Mouse (Mus musculus) 3T3-L1 (cell line): ENCODE results near the gene Bckdhb.
A peak's percentile ranks its signal among the peaks of the same experiment; 100 is the strongest.
"Not testable (repeated sequence)": the region's sequence is repeated elsewhere in the genome, so short reads cannot be mapped to it uniquely, and the experiment has no call there.

Experiments
- DNase-seq: peaks from one replicate; pipeline ENCODE4 v3.0.0-alpha.2; 2015; ENCODE audit warnings: low read depth, low spot score

The Bckdhb gene

DNA sequence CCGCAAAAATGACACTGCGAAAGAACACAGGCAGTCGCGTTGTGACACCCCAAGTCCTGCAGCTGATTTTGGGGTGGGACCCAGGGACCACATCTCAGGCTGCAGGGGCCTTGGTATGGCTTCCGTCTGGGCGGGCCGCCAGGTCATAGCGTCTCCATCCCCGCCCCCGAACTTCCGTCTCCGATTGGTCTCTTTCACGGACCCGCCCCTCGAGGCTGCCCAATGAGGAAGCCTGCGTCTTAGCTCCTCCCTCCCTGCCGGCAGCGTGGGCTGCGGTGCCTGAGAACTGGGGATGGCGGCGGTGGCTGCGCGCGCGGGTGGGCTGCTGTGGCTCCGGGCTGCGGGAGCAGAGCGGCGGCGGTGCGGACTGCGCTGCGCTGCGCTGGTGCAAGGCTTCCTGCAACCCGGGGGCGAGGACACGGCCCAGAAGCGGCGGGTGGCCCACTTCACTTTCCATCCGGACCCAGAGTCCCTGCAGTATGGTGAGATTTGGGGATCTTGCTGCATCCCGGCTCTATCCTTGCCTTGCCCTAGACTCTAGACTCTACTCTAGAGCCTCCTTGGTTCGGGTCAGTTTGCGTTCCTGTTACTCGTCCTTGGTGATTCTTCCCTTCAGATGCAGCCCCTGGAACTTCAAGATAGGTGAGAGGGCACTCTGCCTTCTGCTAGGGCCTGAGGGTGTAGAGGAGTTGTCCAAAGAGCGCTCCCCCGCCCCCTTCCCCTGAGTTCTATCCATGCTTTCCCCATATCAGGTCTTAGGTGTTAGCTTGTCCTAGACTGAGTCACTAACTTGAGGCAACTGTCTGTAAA lies at the start of gene Bckdhb:
Bckdhb (plus strand) TSS at position 268 of the 810 bp plus-strand sequence.
- DNase-seq: peak; percentile 91

DNA sequence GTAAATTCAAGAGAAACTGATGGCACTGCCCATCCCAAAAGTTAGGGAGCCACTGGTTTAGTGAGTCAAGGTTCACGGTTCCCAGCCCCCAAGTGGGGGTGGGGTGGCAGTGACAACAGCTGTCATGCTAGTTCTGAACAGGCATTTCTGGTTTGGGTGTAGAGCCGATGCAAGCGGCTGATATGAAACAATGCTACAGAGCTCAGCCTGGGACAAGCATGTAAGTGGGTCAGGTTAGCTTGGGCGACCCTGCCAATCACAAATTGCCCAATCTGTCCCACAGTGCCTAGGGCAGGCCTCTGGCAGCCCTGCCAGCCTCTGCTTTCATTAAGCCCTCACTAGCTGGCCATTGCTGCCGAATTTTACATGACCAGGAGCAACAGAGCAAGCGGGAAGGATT lies 42.8 kb upstream of the Bckdhb start:
- DNase-seq: peak; percentile 16

DNA sequence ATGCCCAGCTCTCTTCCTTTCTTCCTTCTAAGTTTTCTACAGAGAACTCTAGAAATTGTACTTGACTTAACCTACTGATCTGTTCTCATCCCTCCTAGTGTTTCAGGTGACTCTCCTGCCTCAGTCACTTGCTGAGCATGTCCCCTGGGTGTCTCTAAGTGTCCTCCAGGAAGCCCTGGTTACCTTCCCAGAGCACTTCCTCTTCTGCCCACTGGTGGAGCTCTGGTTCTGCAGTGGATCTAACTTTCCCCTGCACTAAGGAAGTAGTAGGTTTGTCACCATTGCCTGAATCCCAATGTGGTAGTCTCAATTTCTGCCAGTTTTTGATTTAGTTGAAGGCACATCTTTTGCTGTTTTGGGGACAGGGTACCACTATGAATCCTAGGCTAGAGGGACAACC lies 38.8 kb upstream of the Bckdhb start:
- DNase-seq: no peak

DNA sequence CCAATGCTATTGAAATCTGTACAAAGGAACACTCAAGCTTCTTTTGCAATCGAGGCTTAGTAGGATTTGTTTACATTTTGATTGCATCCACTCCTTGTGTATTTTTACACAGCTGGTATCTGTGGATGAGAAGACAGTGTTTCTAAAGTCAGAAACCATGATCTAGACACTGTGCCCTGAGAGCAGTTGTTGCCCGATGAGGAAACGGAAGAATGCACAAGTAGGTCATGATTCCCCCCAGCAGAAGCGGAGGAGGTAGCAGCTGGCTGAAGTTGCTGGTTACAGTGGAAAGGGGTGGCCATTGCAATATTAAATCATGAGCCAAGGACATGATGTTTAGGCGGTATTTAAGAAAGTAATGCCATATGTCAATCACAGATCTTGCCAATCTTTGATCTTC lies 36.7 kb upstream of the Bckdhb start:
- no peak for DNase-seq

DNA sequence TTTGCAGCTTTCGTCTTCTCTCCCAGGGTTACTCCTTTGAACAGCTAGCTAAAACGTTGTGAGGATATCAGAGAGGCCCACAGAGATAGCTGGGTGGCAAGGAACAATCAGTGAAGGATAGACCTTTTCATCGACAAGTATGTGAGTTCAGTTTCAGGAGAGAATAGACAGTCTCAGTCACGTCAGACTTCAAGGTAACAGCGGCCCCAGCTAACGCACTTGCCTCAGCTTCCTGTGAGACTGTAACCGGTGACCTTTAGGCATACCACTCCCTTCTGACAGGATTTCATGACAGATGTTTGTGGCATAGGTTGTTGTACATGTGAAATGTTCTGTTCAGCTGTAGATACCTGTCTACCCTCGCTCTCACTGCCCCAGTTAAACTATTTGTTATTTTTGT lies 31.9 kb upstream of the Bckdhb start:
- no peak for DNase-seq

DNA sequence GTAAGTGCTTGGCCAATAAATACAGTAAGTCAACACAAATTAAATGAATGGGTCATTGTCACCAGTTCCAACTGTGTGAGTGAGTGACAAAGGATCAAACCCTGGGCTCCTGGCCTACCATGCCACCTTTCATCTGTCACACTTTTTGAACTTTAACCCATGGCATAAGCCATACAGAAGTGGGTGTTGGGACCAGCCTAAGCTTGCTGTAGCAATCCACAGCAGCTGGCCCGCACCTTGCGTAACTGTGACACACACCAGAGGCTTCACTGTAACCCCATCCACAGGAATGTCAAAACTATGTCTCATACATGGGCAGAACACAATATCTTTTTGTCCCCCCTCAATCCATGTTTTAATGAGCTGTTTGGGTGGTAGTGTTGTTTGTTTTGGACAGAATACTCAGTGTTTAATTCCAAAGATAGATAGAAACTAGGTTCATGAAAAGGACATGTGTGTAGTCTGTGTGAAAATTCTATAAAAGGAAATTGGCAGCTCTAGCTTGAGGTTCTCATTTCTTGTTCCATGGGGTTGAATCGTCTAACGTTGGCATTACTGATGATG lies 31.1 kb upstream of the Bckdhb start:
- peak; percentile 59 for DNase-seq

DNA sequence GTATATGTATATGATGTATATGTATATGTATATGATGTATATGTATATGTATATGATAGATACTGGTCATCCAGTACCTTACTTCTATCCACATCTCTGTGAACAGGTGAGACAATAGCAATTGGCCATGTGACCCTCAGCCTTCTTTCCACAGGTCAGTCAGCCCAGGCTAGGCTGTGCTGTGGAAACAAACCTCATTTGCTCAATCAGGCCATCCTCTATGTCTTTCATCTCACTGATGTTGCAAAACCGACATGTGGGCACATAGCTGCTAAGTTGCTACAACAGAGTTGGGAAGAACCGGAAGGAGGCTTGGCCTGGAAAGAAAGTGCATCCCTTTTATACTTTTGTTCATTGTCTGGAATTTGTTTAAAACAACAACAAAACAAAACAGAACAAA lies 22.9 kb upstream of the Bckdhb start:
- DNase-seq: no peak

DNA sequence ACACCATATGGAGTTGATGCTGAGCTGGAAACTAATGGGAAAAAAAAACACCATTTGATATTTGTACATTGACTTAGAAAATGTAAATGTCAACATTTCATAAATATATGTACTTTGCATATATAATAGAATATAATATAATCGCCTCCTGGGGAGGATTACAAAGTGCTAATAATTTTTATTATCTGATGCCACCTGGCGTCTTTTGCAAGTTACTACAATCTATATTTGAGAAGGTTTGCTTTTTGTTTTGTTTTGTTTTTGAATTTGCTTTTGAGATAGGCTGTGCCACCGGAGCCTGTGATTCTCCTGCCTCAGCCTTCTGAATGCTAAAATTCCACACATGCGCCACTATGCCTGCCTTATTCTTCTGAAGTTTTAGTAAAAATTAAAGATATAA lies 19.1 kb upstream of the Bckdhb start:
- peak; percentile 34 for DNase-seq

DNA sequence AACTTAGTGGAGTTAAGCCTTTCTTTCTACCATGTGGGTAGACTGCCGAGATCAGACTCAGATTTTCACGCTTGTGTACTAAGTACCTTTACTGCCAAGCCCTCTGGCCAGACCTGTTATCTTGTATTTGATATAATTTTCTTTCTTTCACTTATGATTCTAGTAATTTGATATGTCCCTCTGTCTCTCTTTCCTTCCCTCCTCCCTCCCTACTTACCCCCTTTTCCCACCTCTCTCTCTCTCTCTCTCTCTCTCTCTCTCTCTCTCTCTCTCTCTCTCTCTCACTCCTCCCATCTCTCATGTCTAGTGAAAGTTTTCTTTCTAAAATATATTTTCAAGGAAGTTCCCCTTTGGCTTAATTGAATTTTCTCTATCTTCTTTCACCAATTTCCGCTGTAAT lies 17.9 kb upstream of the Bckdhb start:
- no peak for DNase-seq

DNA sequence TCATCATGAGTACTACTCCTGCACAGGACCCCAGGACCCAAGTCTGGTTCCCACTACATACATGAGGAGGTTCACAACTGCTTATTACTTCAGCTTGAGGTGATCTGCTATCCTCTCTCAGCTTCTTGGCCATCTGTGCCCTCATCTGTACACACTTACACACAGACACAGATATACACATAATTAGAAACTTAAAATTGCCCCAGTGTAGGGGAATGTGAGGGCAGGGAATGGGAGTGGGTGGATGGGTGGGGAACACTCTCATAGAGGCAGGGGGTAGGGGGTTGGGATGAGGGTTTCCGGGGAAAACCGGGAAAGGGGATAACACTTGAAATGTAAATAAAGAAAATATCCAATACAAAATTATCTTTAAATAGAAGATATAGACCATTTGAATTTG lies 15.1 kb upstream of the Bckdhb start:
- no peak for DNase-seq

DNA sequence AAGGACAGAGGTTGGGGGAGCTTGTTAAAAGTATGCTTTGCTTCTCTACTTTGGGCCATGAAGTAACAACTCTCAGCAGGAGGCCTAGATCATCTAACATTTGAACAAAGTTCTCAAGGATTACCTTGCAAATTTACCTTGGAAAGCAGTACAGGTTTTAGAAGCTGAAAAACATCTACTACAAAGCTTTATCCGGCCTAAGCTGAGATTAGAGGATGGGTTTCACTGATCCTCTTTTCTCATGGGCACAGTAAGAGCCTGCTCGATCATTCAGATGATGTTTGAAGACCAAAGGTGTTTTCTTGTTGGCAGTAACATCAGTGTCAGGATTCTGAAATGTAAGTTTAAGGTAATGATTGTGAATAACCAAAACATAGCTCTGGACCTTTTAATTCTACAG lies 14.0 kb upstream of the Bckdhb start:
- no peak for DNase-seq

DNA sequence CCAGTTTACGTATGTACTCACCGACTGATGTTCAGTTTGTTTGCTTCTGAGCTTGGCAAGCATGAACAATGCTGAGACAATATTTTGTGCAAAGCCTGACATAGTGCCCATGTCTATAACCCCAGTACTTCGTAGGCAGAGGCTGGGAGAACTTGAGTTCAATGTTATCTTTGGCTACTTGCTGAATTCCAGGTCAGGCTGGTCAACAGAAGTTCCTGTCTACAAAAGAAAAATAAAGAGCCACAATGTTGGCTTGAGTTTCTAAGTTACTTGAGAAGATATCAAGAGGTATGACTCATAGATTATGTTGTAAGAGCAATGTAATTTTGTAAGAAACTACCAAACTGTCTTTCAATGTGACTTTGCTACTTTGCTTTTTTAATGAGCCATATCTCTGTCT lies 2.9 kb upstream of the Bckdhb start:
- peak; percentile 80 for DNase-seq

DNA sequence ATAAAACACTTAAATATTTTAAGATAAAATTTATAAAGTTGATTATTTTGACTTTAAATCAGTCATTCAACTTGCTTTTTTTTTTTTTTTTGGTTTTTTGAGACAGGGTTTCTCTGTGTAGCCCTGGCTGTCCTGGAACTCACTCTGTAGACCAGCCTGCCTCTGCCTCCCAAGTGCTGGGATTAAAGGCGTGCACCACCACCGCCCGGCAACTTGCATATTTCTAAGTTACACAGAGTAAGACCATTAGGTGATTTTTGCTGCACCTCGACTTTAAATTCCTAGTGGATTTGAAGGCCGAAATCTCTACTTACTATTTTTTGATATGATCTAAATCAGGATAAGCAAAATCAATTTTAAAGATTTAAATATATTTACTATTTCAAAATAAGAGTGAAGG lies 589 bp upstream of the Bckdhb start:
- no peak for DNase-seq

DNA sequence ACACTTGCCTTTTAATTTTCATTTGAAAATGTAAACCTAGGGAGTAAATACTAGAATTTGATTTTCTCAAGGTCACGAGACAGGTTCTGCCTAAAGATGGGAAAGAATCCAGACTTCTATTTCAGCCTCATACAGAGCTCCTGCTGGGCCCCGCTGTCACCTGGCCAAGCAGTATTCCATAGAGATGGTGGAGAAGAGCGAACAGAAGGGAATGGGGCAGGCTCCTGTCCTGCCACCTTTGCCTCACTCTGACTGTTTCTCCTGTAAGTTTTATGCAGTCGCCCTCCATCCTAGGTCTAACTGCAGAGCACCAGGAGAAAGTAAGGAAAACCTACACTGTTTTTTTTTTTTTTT lies 720 bp downstream of the Bckdhb start:
- DNase-seq: no peak

DNA sequence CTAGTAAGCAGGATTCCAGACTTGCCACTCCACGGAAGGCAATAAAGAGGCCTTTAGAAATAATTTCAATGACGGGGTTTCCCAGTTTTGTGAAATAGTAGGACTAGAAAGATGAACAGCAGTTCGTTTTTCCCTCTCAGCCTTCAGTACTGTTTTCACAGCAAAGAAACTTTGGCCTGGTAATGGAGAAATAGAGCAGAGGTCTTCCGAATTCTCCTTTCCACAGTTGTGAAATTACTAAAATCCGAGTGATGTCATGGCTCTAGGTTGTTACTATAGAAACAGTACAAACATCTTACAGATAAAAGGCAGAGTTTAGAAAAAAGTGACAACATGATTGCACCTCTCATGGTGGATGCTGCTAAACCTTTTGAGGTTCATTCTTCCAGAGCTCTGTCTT lies 1.4 kb downstream of the Bckdhb start:
- no peak for DNase-seq

DNA sequence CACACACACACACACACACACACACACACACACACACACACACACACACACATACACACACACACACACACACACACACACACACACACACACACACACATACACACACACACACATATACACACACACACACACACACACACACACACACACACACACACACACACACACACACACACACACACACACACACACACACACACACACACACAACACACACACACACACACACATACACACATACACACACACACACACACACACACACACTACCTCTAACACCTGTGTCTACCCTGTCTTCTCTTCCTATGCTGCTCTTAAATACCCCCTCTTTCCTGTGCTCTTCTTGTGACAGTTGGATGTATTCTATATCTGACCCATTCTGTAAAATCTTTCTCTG lies 14.6 kb downstream of the Bckdhb start:
- not testable (repeated sequence) for DNase-seq

DNA sequence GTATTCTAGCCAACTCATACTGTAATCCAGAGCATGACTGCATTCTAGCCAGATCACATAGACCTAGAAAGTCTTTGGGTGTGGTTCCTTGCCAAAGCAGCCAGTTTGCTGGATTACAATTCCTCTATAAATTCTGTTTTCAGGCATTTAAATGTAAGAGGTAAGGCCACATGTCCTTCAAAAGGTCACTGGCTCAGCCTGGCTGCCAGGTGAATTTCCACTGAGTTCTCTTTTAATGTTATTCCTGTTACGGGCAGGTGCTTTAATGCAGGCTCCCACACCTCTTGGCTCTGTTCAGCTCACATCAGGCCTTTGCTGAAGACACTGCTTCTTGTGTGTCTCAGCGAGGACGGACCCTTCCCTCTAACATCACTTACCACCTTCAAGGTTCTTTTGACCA lies 15.1 kb downstream of the Bckdhb start:
- DNase-seq: no peak

DNA sequence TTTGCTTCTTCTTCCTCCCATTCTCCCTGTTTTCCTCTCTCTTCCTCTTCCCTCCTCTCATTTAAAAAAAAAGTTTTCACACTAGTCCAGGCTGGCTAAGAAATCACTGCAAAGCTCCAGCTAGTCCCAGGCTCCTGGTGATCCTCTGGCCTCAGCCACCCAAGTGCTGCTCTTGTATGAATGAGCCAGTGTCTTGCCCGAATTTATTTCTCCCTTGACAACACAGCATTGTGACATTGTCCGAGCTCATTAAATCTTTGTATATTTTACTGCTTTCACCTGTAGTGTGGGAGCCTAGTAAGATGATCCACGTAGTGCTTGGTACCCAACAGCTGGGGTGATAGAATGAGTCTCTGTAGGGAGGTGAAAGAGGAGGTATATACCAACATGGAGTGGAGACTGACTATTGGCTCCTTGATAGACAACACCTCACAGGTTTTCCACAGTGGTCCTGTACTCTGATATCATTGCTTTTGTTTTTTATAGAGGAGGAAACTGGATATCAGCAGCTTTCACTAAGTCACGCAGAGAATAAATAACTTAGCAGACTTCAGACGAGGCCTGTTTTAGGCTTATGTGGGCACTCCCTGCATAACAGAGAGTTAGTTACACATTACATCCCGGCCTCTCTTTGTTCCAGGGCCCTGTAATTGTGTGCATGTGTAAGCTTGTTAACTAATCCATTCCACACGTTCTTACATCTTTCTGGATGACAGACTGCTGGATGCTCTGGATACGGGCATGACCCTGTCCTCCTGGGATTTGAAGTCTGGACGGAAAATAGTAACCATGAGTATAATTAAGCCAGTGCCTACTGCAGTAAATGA lies 15.8 kb downstream of the Bckdhb start:
- no peak for DNase-seq

DNA sequence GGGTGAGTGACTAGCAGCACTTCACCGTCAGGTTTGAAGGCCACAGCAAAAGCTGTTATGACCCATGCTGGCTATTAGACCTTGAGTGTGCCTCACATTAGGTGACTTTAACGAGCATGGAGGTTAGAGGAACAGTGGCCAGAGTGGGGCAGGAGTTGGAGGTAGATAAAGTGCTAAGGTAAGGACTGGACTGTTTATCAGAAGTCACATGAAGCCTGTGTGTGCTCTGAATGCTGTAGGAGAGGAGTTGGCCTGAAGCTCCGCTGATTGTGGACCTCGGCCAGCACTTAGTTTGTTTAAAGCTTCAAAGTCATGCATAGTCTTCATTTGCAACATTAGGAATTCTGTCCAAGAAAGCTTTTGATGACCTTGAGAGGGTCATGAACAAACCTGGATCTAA lies 26.4 kb downstream of the Bckdhb start:
- DNase-seq: no peak

DNA sequence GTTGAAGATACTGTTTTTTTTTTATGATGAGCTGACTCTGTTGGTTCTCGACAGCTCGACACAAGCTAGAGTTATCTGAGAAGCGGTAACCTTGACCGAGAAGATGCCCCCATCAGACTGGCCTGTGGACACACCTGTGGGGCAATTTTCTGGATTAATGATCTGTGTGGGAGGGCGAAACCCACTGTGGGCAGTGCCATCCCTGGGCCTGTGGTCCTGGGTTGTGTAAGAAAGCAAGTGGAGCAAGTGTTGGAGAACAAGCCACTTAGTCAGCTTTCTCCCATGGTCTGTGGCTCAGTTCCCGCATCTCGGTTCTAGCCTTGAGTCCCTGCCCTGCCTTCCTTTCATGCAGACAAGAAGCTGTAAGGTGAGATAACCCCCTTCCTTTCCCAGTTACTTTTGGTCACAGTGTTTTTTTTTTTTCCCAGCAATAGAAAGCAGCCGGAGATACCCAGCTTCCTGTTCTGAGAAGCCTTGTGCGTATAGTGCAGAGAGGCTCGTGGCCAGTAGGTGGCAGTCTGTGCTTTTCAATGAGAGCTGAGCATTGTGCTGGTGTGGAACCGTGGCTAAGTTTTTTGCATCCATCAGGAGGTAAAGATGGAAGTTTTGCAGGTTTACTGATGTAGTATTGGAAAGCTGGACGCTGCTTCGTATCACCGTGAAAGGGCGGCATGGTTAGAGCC lies 31.8 kb downstream of the Bckdhb start:
- DNase-seq: peak; percentile 84

DNA sequence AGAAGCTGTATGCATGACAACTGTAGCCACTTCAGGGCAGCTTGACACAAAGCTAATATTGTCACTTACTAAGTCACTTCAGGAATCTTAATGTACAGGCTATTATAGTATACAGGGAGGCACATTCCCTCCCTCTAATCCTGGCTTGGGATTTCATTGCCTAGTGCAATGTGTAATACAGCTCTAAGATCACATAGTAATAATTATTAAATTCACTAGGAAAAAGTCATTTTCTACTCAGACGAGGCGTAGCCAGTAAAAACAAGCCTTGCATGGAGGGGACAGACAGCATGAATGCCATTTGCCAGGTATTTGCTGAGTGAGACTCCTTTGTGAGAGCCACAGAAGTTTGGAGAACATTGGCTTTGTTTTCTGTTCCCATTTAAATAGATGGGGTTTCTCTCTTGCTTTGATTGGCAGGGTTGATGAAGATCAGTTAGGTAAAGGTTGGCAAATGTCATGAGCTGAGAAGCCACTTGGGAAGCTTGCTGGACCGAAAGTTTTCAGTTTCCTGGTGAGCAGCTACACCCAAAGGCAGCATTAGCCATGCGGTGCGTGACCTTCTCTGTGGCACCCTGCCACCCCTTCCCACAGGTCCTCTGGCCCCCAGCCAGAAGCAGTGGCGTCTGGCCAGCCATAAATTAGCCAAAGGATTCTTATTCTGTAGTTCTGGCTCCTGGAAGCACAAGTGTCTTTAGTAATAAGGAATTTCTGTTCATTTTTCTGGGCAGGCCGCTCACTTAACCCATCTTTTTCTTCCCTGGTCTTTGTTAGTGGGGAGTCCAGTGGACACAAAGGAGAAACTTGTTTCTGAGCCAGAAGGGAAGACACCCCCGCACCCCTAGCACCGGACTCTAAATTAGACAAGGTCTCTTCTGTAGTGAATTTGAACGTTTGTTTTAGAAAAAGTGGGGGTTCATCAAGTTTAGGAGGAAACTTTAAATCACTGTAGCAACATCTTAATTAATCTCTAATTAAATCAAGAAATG lies 37.4 kb downstream of the Bckdhb start:
- peak; percentile 60 for DNase-seq
